Mouse (Mus musculus): ENCODE results near the gene Ppp1r1b. TPM values are rescaled to one million over a fixed set of nuclear protein-coding genes. Genes with fewer than 3 reads are reported as not detected.

Ppp1r1b gene
- total RNA-seq, 2 experiments from 2014 or later: 0.35 TPM; not detected in 1

DNA sequence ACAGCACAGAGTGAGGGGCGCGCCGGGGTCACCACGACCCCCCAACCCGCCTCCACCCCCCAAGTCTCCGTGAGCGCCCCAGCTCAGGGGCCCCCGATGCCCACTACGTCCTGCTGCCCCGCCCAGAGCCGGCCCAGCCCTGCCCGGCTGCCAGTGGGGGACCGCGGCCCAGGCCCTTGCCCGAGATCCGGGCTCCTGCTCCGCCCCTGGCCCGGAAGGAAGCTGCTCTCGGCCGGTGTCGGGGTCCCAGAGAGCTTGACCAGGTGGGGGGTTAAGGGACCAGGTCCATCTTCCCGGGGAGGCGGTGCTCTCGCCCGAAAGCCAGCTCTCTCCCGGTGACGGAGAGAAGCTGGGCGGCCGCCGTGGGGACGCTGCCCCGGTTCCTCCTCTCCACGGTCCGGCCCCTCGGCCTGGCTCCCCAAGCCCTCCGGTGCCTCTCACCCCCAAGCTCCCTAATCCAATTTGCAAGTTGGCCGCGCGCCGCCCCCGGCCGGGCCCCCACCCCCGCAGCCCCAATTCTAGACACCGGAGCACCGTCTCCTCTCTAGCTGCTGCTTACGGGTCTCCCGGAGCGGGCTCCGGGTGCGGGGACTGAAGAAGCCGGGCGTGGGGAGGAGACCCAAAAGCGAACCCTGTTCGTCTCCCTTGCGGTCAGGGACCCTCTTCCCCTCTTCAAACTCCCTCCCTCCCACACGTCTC, 19.7 kb upstream of the Ppp1r1b start:
- no peak for DNase-seq

DNA sequence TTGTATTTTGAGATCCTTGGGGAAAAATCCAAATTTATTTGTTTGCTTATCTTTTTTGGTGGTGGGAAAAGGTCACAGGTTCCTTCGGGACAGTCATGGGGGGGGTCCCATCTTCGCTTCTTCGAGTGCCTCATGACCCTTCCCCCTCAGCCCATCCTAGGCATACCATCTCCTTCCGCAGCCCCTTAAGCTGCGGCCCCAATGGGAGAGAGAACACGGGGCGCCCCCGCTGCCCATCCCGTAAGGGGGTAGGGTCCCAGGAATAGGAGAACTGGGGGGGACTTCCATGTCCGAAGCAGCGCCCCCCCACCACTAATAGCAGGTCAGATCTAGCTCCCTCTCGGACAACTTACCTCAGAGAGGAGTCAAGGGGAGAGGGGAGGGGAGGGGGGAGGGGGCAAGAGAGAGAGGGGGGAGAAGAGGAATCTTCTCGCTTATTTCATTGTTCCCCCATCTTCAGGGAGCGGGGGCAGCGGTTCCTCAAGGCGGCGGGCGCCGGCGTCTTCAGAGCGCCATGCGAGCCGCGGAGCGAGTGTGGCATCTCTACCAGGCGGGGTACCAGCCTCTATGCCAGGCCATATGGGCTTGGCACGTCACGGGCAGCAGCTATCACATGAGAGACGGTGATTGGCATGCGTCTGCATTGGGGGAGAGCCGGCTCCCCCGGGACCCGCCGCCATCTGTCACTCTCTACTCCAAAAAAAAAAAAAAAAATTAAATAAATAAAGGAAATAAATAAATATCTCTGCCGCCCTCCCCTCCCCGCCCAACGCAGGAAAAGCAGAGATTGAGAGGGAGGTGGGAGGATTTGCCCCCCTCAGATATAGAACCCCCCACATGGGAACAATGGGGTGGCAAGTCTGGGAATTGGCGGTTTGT, 18.9 kb upstream of the Ppp1r1b start, which contains the start of gene Neurod2:
Gene Neurod2, minus strand, starts transcription at position 568 of the 879 bp plus-strand sequence.
- DNase-seq: no peak

DNA sequence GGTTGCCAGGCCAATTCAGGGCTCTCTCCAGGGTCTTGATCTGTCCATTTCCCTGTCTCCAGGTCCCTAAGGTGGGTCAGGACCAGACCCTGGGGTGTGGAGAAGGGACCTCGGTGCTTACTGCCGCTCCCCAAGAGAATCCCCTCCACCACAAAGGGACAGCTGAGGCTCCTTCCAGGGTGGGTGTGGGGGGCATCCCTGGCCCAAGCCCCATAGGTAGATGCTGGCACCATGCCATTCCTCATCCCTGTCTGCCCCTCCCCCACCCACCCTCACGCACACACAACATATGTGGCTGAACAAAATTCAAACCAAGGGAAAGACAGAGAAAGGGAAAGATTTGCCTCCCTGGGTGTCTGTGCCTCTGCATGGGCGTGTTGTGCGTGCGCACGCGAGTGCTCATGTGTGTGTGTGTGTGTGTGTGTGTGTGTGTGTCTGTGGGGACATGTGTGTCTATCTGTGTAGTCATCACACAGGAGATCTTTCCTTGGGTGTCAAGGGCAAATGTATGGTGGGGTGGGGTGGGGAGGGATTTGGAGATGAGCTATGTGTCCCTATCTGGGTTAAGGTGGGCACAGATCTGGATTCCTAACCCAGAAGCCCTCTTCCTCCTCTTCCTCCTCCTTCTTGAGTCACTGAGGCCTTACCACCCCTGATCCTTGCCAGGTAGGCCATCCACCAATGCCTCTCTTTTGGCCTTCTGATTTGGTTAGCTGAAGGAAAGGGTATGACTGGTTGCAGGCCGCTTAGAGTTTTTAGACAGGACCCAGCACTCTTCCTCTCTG, 18.1 kb upstream of the Ppp1r1b start:
- no peak for DNase-seq

DNA sequence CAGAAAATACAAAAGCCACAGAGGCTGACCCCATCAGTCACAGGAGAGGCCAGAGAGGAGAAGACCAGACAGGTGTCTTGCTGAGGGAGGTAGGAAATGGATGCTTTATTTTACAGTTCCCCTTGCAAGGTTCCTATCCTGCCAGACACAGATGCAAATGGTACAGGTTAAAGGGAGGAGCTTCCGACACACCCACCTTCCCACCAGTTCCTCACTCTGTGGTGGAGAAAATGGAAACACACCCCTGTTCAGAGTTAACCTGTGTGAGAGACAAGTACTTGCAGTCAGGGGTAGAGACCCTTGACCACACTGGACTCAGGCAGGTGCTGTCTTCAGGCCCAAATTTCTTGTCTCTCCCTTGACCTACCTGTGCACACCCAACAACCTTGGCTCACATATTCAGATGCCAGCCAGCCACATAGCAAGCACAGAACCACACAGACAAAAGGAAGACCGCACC, 17.4 kb upstream of the Ppp1r1b start:
- DNase-seq: no peak

DNA sequence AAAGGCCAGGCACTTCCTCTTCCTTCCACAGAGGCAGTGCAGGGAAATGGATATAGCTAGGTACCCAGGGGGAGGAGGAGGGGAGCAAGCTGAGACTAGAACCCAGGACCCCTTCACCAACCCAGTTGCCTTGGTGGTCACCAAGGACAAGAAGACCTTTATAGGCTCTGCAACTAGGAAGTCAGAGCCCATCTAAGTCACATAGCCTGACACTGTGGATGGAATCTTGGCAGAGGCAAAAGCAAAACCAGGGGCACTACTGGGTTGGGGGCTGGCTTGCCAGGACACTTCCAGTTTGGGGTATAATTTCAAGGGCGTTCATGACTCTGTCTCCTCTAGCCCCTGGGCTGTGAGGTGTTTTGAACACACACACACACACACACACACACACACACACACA, 16.8 kb upstream of the Ppp1r1b start:
- DNase-seq: no peak

DNA sequence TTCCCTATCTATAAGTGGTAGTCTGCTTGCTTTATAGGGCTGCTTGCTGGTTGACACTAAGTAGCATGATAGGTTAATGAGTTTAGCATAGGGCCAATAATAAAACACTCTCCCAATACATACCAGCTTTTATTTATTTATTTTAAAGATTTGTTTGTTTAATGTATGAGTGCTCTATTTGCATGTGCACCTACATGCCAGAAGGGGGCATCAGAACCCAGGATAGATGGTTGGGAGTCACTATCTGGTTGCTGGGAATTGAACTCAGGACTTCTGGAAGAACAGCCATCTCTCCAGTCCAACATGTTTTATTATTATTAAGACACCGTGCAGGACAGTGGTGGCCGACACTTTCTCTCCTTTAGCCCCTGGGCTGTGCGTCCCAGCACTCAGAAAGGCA, 16.0 kb upstream of the Ppp1r1b start:
- no peak for DNase-seq

DNA sequence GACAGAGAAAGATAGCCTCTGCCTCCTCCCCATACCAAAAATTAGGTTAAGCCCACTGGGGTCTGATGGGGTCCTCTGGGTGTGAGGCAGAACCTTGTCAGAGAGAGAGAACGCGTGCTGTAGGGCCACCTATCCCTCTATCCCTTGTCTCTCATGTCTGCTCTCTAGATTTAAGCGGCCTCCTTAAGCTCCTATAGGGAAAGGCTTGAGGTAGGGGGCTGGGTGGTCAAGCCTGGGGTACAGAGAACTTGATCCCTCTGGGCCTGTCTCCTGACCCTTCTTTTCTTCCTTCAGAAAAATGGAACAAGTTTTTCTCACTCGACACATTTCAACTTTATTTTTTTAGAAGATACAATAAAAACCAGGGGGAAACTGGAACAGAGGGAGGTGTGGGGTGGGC, 15.4 kb upstream of the Ppp1r1b start:
- no peak for DNase-seq

DNA sequence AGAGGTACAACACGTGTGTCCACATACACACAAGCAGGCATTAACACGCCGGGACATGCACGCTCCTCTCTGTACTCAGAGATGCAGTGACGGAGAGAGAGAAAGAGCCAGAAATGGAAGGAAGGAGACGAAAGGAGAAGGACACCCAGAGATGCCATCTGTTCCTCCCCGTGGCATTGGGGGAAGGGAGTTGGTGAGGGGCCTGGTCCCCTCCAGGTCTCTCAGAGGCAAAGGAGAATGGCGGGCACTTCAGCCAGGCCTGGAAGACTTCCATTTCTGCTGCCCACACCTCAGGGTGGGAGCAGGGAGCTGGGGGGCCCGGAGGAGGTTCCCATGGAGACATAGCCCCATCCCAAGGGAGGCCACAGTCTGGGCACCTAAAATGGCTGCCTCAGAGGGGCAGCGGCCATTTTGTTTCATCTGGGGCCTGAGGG, 14.9 kb upstream of the Ppp1r1b start:
- no peak for DNase-seq

DNA sequence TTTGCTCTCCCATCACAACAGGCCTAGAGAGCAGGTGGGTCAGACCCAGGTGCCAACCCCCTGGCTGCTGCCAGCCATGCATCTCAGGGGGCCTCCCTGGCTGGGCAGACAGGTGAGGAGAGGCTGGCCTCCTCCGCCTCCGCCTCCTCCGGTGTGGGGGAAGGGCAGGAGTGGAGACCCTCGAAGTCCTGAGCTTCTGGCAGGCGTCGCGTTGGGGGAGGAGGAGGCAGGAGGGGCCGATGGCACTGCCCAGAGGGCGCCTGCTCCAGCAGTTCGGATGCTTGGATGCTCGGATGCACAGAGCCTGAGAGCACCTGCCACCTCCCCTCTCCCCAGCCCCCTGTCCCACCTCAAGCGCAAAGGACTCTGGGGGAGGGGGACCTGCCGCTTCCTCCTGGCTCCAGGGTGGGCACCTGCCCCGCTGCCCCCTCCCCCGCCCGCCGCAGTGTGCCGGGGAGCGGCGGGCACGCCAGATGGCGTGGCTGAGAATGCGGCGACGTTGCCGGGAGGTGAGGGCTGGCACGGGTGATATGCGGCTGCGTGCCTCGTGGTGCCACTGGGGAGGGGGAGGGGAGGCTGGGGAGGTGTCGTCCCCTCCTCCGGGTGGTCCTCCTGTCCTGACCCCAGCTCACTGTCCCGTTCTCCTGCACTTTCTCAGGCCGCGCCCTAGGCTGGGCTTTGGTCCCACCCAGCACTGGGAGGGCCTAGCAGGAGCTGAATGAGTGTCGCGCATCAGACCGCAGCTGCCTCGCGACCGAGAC, 14.0 kb upstream of the Ppp1r1b start:
- no peak for DNase-seq

DNA sequence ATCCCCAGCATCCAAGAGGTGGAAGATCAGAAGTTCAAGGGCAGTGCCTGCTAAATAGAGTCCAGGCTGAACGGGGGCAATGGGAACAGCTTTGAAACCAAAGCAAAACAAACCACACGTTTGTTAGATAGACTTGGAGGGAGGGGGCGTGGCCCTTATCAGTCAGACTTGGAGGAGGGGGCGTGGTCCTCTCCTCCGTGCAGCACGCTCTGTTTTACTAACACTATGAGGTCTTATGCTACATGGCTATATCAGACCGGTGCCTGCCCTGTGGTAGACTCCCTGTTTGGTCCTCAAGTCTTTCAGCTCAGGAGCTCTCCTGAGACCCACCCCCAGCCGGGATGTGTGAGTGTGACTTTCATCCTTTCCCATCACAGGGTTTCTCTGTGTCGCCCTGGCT, 13.0 kb upstream of the Ppp1r1b start:
- no peak for DNase-seq

DNA sequence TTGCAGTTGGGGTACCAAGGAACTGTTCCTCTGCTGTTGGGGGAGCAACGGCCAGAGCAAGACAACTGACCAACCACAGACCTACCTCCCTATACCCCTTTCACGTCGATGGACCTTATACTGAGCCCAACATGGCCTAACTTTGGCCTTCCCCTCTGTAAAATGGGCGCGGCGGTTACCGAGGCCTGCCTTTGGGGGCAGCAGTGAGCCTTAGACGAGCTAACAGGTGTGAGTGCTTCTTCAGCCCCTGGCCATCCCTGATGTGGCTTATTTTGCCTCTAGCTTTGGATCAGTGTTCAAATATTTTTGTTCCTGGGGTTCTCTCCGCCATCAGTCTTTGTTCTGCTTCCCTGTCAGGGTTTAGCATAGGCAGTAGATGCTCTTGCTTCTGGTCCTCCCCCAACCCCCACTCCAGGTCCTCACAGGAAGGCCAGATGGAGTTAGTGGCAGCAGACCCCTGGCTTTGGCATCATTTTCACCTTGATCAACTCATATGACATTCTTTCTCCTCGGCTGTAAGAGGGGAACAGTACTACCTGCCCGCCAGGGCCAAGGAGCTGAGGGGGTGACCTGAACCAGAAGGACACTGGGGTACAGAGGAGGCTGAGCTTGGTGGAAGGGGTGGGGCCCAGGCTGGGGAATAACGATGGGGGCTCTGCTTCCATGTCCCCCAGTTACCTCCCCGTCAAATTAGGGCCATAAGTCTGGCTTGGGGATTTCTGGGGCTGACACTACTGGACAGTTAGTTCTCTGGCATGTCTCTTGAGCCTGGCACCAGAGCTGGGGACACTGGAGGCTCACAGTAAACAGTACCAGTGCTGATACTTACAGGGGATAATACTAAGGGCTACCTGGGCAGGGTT, 11.7 kb upstream of the Ppp1r1b start:
- no peak for DNase-seq

DNA sequence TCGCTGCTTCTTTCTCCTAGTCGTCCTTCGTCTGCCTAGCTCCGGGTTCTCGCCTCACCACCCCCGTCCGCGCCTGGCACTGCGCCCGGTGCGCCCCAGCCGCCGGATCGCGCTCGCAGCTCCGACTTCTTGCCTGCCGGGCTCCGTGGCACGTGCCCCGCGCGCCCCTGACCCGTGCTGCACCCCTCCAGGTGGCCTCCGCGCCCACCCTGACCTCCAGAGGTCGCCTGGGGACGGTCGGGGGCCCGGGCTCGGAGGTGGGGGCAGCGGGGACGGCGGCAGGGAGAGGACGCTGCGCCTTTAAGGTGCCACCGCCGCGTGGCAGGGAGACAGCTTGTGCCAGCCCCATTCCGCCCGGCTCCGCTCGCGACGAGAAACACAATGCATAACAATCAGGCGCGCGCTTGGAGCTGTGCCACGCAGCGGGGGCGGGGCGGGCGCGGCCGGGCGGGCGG, 9.7 kb upstream of the Ppp1r1b start:
- DNase-seq: peak; percentile 34

DNA sequence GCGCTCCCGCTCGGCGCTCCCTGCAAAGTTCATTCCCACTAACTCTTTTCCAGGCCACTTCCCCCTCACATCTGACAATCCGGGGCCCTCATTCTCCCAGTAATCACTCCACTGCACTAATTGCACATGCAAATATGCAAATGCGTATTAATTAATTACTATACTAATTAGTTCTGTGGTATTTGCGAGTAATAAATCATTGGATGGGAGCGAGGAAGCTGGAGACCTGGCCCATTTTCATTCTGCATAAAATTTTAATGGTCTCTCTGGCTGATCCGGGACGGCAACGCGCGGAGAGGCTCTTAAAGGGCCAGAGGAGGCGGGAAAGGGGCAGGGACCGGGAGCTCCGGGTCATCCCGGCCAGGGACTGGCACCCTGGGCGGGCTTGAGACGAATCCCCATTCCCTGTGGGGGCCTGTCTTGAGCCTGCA, 9.1 kb upstream of the Ppp1r1b start:
- no peak for DNase-seq

DNA sequence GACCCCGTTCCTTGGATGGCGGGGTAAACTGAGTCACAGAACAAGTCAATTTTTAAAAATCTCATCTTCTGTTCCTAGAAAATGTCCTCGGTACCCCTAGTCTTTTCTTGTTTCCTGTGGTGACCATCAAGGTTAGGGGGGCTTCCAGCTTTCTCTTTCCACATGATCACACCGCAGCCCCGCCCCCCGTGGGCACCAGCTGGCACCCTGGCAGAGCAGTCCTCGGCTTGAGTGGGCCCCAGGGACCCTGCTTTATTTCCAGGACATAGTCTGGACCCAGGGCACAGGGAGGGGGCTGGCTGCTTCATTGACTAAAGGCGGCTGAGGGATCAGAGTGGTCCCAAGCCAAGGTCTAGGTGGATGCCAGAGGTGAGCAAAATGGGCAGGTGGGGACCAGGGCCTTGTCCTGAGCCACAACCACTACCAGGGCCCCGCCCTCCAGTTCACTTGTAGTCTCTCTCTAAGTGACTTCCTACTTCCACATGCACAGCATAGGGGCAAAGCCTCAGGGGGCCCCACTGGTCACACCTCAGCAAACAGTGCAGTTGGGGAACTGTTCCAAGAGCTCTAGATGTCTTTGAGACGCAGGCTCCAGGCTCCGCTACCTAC, 8.4 kb upstream of the Ppp1r1b start:
- DNase-seq: no peak

DNA sequence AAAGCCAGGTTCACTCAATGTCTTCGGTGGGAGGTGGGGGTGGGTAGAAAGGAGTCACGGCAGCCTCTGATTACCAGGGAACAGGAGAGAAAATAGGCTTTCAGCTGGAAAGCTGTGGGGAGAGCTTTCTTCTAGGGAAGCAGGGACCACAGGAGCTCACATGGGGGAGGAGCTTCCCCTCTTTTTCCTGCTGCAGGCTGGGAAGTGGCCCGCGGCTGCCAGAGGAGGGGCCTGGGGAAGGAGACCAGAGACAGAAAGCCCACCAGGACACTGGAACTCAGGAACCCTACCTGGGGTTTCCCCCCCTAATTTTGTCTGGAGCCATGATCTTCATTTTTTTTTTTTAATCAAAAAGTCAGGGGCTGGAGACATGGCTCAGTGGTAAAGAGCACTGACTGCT, 7.6 kb upstream of the Ppp1r1b start:
- no peak for DNase-seq

DNA sequence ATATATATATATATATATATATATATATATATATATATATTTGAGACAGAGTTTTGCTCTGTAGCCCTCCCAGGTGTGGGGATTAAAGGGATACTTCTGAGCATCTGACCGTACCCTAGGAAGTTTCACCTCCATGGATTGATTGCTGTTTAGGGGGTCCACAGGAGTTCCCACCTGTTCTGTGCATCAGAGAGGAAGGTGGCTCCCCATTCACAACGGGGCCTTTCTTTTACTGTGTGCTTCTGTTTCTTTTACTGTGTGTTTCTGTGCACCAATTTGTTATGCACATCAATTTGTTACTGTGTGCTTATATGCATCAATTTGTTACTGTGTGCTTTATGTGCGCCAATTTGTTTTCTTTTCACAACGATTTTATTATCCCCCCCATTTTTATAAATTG, 7.0 kb upstream of the Ppp1r1b start:
- DNase-seq: no peak

DNA sequence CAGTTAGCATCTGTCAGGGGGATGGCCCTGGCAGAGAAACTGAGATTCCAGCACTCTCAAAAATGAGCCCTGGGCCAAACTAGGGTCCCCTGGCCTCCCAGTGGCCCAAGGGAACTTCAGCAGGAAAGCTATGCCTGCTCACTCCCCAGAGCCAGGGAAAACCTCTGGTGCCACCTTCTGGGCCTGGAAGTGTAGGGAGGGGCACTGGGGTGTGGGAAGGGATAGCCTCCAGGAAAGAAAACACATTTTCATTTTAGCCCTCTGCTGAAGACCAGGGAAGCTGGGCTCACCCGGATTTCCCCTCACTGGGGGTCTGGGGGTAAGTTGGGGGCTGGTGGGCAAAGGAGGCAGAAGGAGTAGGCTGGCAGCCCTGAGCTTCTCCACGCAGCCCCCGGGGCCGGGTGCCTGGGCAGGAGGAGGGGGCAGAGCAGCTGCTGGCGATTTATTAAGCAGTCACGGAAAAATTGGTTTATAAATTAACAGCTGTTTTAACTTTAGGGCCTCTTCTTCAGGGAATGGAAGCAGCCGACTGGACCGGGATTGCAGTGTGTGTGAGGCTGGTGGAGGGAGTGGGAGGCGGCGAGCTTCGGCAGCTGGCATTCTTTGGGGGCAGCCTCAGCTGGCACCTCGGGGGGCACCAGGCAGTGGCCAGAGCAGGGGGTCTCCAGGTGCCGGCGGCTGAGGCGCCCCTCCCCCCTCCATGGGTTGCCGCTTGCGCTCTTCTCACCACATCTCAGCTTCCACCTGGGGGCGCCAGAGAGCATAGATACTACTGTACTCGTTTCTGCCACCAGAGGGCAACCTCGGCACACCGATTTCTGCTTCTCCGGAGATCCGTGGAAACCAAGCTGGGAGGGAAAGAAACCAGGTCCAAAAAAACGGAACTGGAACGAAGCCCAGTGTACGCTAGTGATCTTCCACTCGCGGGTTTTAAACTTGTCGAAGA, 5.9 kb upstream of the Ppp1r1b start:
- peak; percentile 78 for DNase-seq

DNA sequence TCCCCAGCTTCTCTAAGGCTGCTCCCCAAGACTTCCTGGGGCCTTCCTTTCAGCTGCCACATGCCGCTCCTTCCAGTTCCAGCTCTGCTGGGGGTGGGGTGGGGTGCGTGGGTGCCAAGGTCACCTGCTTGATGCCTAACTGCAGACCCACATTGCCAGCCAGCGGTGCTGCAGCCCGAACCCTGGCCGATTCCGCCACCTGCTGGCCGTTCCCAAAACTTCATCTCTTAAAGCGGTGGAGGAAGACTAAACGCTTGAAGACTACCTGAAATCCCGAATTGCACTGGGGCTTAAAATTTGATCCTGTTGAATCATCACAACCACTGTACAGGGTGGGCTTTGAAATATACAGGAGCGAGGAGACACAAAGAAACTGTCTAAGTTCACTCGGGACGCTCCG, 3.0 kb upstream of the Ppp1r1b start:
- peak; percentile 52 for DNase-seq

DNA sequence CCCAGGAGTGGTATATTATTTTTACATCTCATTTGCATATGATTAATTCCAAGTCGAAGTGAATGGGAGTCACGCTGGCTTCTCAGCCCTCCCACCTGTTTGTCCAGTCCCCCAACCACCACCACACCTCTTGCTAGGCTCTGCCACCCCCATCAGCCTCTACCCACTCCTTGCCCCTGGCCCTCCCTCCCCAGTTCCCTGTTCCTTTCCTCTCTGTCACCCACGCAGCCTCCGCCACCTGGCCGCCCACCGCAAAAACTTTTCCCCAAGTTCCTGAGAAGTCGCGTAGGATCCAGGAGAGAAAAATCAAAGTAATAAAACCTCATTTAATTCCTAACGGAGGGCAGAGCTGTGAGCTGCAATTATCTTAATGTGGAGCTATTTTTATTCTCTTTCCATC, 2.0 kb upstream of the Ppp1r1b start:
- DNase-seq: no peak
